Mouse (Mus musculus) gastrocnemius, adult 2 months (tissue): Measurements from ENCODE around the gene Pakap. TPM values are rescaled to one million over a fixed set of nuclear protein-coding genes. Genes with fewer than 3 reads are reported as not detected.

Experiments used
- DNase-seq: peaks from one replicate; pipeline ENCODE4 v3.0.0; 2022
- H3K27ac ChIP-seq: fragments of 200-600 bp; 2 replicates; pipeline ENCODE4 v1.8.1; 2022; ENCODE audit warnings: mild to moderate bottlenecking
- H3K4me3 ChIP-seq: fragments of 200-600 bp; 2 replicates; pipeline ENCODE4 v1.8.1; 2022; ENCODE audit warnings: mild to moderate bottlenecking, moderate library complexity
- CTCF ChIP-seq: fragments of 200-600 bp; IDR thresholded peaks from 2 replicates; pipeline ENCODE4 v1.8.1; 2022; ENCODE audit warnings: antibody characterized with exemption, mild to moderate bottlenecking, moderate library complexity
- intact Hi-C: fragments of 180-260 bp; cut with DNase I; formaldehyde crosslinking; loops from one replicate; pipeline ENCODE4 v1.15.1; 2025
- total RNA-seq, 2 experiments: library from RNA; stranded (reverse); gene quantifications; 2 replicates each; pipeline ENCODE4 v1.2.3; 2021

Pakap gene
- total RNA-seq, 2 experiments from 2014 or later: 4.9 to 7.0 TPM

DNA sequence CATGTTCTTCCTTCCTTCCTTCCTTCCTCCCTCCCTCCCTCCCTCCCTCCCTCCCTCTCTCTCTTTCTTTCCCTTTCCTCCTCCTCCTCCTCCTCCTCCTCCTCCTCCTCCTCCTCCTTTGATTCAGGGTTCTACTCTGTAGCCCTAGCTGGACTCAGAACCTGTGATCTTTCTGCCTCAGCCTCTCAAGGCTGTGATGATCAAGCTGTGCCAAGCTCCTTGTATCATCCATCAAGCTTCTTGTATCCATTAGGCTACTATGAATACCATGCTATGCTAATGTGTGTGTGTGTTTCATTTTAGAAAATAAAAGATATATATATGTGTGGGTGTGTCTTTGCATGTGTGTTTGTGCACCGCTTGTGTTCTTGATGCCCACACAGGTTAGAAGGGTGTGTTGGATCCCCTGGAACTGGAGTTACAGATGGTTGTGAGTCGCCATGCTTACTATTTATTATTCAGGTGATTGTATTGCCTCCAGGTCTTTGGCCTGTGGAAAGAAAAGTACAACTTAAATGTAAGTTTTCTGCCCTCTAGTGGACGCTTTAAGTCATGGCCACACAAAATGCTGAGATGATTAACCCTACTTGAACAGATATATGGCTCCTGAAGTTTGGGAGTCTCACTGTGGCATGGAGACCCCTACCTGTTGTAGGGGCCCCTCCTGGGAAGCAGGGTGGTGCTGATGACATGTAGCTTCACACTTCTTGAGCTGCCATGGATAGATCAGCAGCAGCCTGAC, 359.7 kb downstream of the Pakap start:
- DNase-seq: no peak
- Histone ChIP-seq H3K4me3 (no peak overlapping the region), H3K27ac (no peak overlapping the region)
- peak; percentile 70 for TF ChIP-seq CTCF
- intact Hi-C loops: loop anchor here (5.0 kb wide), 1 partner anchor 150 kb away; no protein-coding TSS in a partner anchor

GRCm38 (mm10) chr4:57930559-57931170, 362.7 kb downstream of the Pakap start:
- H3K4me3 ChIP-seq: no peak overlapping the region
- intact Hi-C loops: no loop called here
- H3K27ac ChIP-seq: no peak overlapping the region
- no peak for DNase-seq
- TF ChIP-seq CTCF: no peak

GRCm38 (mm10) chr4:57934181-57934580, 366.2 kb downstream of the Pakap start:
- TF ChIP-seq CTCF: no peak
- H3K27ac ChIP-seq: no peak overlapping the region
- intact Hi-C loops: no loop called here
- DNase-seq: no peak
- no peak overlapping the region for H3K4me3 ChIP-seq

DNA sequence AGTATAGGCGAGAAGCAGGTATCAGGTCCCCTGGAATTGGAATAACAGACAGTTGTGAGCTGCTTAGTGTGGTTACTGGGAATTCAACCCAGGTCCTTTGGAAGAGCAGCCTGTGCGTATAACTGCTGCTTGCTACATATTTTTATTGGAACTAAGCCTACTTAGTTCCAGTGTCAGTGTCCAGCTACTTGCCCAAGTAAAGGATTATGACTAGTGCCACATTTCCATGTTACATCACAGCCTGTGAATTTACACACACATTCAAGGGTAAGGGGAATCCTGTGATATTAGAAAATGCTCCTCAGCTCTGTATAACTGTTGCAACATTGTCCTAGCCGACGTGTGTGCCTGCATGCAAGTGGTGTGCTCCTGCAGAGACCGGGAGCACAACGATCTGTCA, 369.3 kb downstream of the Pakap start:
- DNase-seq: no peak
- H3K27ac ChIP-seq: no peak overlapping the region
- no peak for TF ChIP-seq CTCF
- intact Hi-C loops: no loop called here
- H3K4me3 ChIP-seq: no peak overlapping the region

GRCm38 (mm10) chr4:57940631-57941030, 372.7 kb downstream of the Pakap start:
- no peak overlapping the region for H3K4me3 ChIP-seq
- DNase-seq: no peak
- intact Hi-C loops: no loop called here
- no peak overlapping the region for H3K27ac ChIP-seq
- no peak for TF ChIP-seq CTCF

- DNase-seq: no peak
- no peak overlapping the region for H3K27ac ChIP-seq
- no peak overlapping the region for H3K4me3 ChIP-seq
- no peak for TF ChIP-seq CTCF
- intact Hi-C loops: no loop called here
Observed at GRCm38 (mm10) chr4:57942892-57943291, 374.9 kb downstream of the Pakap start.

Other genes with a start within 250 kb of the Pakap start
- gene Palm2, start 133.9 kb upstream of the Pakap start, total RNA-seq: under 1 TPM; 0.28 to 0.98 TPM
- 10 to 100 TPM; 28.3 to 42.6 TPM for gene Akap2, start 149.5 kb downstream of the Pakap start, total RNA-seq